Mouse (Mus musculus): ENCODE measurements around the gene Ercc6l. TPM values are rescaled to one million over a fixed set of nuclear protein-coding genes. Genes with fewer than 3 reads are reported as not detected.

Gene Ercc6l
- 10.0 and 10.1 TPM in 2 replicates for polyA plus RNA-seq (2015; fragmentation: Nextera tagmentation; extraction: Ambion mirVana)

- Histone ChIP-seq H3K9me3 (no peaks in the 10 kb centered on the region), H3K27ac (peak within 1 kb of the TSS; percentile 83), H3K4me2 (peak within 1 kb of the TSS; percentile 44), H3K4me1 (no peaks in the 10 kb centered on the region), H3K9ac (peak within 1 kb of the TSS; percentile 37; the same call in 1 of the 2 replicates), H3K27me3 (no peaks in the 10 kb centered on the region), H3K36me3 (no peaks in the 10 kb centered on the region), H3K4me3 (peak within 1 kb of the TSS; percentile 52)
- ATAC-seq (ENCODE audit: insufficient number of reproducible peaks, low FRiP score, low TSS enrichment, low read depth) = peak; percentile 94
- 14% methylated on average over 42 of the region's 42 CpGs for WGBS
Observed at GRCm38 (mm10) chrX:102156618-102157422, at the start of gene Ercc6l. Gene Ercc6l (minus strand): TSS chrX:102157091.

GRCm38 (mm10) chrX:102190840-102191239 lies 33.9 kb upstream of the Ercc6l start:
- Histone ChIP-seq H3K9ac (no peak overlapping the region), H3K27me3 (no peaks in the 10 kb centered on the region), H3K27ac (no peak overlapping the region), H3K4me1 (no peaks in the 10 kb centered on the region), H3K4me3 (no peak overlapping the region), H3K9me3 (no peaks in the 10 kb centered on the region), H3K4me2 (no peak overlapping the region), H3K36me3 (peaks cover 3% of the 10 kb centered on the region; the same call in 1 of the 2 replicates)
- 73% methylated on average over 1 of the region's 1 CpGs for WGBS
- ATAC-seq (ENCODE audit: insufficient number of reproducible peaks, low FRiP score, low TSS enrichment, low read depth) = no peak

DNA sequence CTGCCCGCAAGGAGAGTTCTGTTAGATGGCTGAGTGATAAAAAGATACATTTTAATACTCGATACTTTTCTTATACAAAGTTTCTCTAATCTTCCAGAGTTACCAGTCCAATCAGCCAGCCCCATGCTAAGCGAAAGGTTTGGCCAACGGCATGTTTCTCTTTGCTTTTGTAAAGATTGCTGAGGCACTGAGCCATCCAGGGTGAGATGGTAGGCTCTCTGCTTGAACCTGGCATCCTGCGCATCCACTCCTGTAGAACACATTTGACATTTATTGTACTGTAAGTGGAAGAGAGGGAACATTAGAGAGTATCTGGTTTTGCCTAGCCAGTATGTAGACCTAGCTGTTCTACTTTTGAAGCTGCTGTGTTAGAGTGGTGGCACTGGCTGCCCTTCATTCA lies 32.7 kb upstream of the Ercc6l start:
- Histone ChIP-seq H3K27ac (no peak overlapping the region), H3K9ac (no peak overlapping the region), H3K27me3 (no peaks in the 10 kb centered on the region), H3K36me3 (peaks cover 11% of the 10 kb centered on the region), H3K4me3 (peak overlapping the region; percentile 49; the same call in 1 of the 2 replicates), H3K4me2 (no peak overlapping the region), H3K9me3 (no peaks in the 10 kb centered on the region), H3K4me1 (no peaks in the 10 kb centered on the region)
- whole genome bisulfite sequencing = 51% methylated on average over 5 of the region's 5 CpGs
- no peak for ATAC-seq (ENCODE audit: insufficient number of reproducible peaks, low FRiP score, low TSS enrichment, low read depth)

GRCm38 (mm10) chrX:102188712-102189497 lies 32.0 kb upstream of the Ercc6l start, which contains the start of gene Rps4x:
Gene Rps4x (minus strand): TSS chrX:102189394.
- Histone ChIP-seq H3K4me2 (peak within 1 kb of the TSS; percentile 45), H3K9ac (peak within 1 kb of the TSS; percentile 55), H3K4me1 (no peaks in the 10 kb centered on the region), H3K9me3 (no peaks in the 10 kb centered on the region), H3K36me3 (peaks cover 17% of the 10 kb centered on the region), H3K27ac (peak within 1 kb of the TSS; percentile 87), H3K4me3 (peak within 1 kb of the TSS; percentile 49), H3K27me3 (0 out of 2 replicates have a peak, but pooled peaks cover under 1% of the 10 kb centered on the region)
- 24% methylated on average over 37 of the region's 37 CpGs for WGBS
- peak; percentile 88 for ATAC-seq (ENCODE audit: insufficient number of reproducible peaks, low FRiP score, low TSS enrichment, low read depth)

- Histone ChIP-seq H3K4me1 (no peaks in the 10 kb centered on the region), H3K9me3 (no peaks in the 10 kb centered on the region)
Observed at GRCm38 (mm10) chrX:102187023-102187699, 30.3 kb upstream of the Ercc6l start.

DNA sequence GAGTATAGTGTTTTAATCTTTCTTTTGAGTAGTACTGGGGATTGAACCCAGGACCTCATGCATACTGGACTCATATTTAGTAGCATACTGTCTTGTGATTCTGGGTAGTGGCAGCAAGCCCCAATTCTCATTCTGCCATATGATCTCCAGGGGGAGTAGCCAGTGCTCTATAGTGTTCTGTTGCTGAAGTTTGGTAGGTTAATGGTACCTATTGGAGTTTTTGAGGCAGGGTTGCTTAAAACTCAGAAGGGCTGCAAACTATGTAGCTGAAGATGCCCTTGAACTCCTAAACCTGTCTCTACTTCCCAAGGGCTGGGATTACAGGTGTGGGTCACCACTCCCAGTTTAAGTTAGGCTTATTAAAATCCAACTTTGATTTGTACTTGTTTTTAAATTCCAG lies 25.7 kb upstream of the Ercc6l start:
- Histone ChIP-seq H3K4me1 (no peaks in the 10 kb centered on the region), H3K4me3 (no peak overlapping the region), H3K4me2 (no peak overlapping the region), H3K9me3 (no peaks in the 10 kb centered on the region), H3K27ac (no peak overlapping the region), H3K36me3 (peaks cover 24% of the 10 kb centered on the region), H3K9ac (no peak overlapping the region), H3K27me3 (peaks cover 14% of the 10 kb centered on the region)
- no peak for ATAC-seq (ENCODE audit: insufficient number of reproducible peaks, low FRiP score, low TSS enrichment, low read depth)

More at GRCm38 (mm10) chrX:102187023-102187699, 30.3 kb upstream of the Ercc6l start:
- H3K4me3 ChIP-seq = peak overlapping the region; percentile 49
- H3K36me3 ChIP-seq = peaks cover 24% of the 10 kb centered on the region
- 42% methylated on average over 11 of the region's 11 CpGs for WGBS
- H3K4me2 ChIP-seq = peak overlapping the region; percentile 45
- ATAC-seq (ENCODE audit: insufficient number of reproducible peaks, low FRiP score, low TSS enrichment, low read depth) = no peak
- no peak overlapping the region for H3K9ac ChIP-seq
- H3K27ac ChIP-seq = no peak overlapping the region
- 0 out of 2 replicates have a peak, but pooled peaks cover 2% of the 10 kb centered on the region for H3K27me3 ChIP-seq

- H3K9me3 ChIP-seq = no peaks in the 10 kb centered on the region
- no peaks in the 10 kb centered on the region for H3K4me1 ChIP-seq
- no peak for ATAC-seq (ENCODE audit: insufficient number of reproducible peaks, low FRiP score, low TSS enrichment, low read depth)
- no peaks in the 10 kb centered on the region for H3K36me3 ChIP-seq
- H3K4me3 ChIP-seq = no peak overlapping the region
- no peak overlapping the region for H3K4me2 ChIP-seq
- 90% methylated on average over 5 of the region's 5 CpGs for WGBS
- no peak overlapping the region for H3K9ac ChIP-seq
- peaks cover 12% of the 10 kb centered on the region for H3K27me3 ChIP-seq
- H3K27ac ChIP-seq = no peak overlapping the region
Observed at GRCm38 (mm10) chrX:102175538-102176287, 18.8 kb upstream of the Ercc6l start.

DNA sequence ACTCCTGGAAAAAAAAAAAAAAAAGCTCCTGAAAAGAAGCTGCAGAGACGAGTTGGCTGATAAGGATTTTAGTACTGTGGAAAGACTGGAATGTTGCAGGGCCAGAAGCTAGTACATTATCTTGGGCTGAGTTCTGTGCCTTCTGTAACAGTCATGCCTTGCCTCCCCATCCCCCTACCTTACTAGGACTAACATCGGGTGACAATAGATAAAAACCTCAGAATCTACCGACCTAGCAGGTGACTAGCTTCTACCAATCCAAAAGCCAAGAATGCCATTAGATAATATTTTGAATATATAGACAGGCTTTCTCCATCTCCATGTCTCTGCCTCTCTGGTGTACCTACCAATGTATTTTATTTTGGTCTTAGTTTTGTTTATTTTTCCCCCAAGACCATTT lies 14.0 kb upstream of the Ercc6l start:
- ATAC-seq (ENCODE audit: insufficient number of reproducible peaks, low FRiP score, low TSS enrichment, low read depth) = no peak
- Histone ChIP-seq H3K9me3 (no peaks in the 10 kb centered on the region), H3K4me2 (no peak overlapping the region), H3K27me3 (peaks cover 9% of the 10 kb centered on the region; the same call in 1 of the 2 replicates), H3K4me1 (no peaks in the 10 kb centered on the region), H3K36me3 (no peaks in the 10 kb centered on the region), H3K4me3 (no peak overlapping the region), H3K9ac (no peak overlapping the region), H3K27ac (no peak overlapping the region)
- WGBS = 66% methylated on average over 3 of the region's 3 CpGs

- peaks cover 9% of the 10 kb centered on the region; the same call in 1 of the 2 replicates for H3K27me3 ChIP-seq
- no peaks in the 10 kb centered on the region for H3K4me1 ChIP-seq
- no peak for ATAC-seq (ENCODE audit: insufficient number of reproducible peaks, low FRiP score, low TSS enrichment, low read depth)
- H3K36me3 ChIP-seq = no peaks in the 10 kb centered on the region
- no peak overlapping the region for H3K4me2 ChIP-seq
- 51% methylated on average over 3 of the region's 3 CpGs for WGBS
- H3K9ac ChIP-seq = no peak overlapping the region
- no peaks in the 10 kb centered on the region for H3K9me3 ChIP-seq
- H3K4me3 ChIP-seq = no peak overlapping the region
- H3K27ac ChIP-seq = no peak overlapping the region
Observed at GRCm38 (mm10) chrX:102170135-102170534, 13.2 kb upstream of the Ercc6l start.

DNA sequence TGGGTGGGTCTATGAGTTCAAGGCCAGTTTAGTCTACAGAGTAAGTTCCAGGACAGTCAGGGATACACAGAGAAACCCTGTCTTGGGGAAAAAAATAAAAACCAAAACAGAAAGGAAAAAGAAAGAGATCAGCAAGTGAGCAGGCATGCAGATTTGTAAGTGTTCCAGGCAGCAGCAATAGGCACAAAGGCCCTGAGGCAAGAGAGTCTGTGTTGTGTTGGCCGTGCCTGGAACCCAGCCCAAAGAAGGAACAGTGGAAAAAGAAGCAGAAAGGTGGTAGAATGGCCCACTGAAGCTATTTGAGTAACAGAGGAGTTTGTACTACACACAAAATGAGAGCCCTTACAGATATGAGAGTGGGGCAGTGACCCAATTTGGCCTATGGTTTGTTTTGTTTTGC lies 12.8 kb upstream of the Ercc6l start:
- no peaks in the 10 kb centered on the region for H3K36me3 ChIP-seq
- H3K4me3 ChIP-seq = no peak overlapping the region
- ATAC-seq (ENCODE audit: insufficient number of reproducible peaks, low FRiP score, low TSS enrichment, low read depth) = no peak
- H3K27ac ChIP-seq = no peak overlapping the region
- H3K4me2 ChIP-seq = no peak overlapping the region
- no peak overlapping the region for H3K9ac ChIP-seq
- 42% methylated on average over 1 of the region's 1 CpGs for WGBS
- H3K9me3 ChIP-seq = no peaks in the 10 kb centered on the region
- H3K27me3 ChIP-seq = peaks cover 9% of the 10 kb centered on the region; the same call in 1 of the 2 replicates
- no peaks in the 10 kb centered on the region for H3K4me1 ChIP-seq

- Histone ChIP-seq H3K9ac (no peak overlapping the region), H3K36me3 (no peaks in the 10 kb centered on the region), H3K4me1 (no peaks in the 10 kb centered on the region), H3K4me2 (no peak overlapping the region), H3K27ac (no peak overlapping the region), H3K27me3 (peaks cover 9% of the 10 kb centered on the region; the same call in 1 of the 2 replicates), H3K9me3 (no peaks in the 10 kb centered on the region), H3K4me3 (no peak overlapping the region)
- WGBS = 40% methylated on average over 6 of the region's 6 CpGs
- ATAC-seq (ENCODE audit: insufficient number of reproducible peaks, low FRiP score, low TSS enrichment, low read depth) = no peak
Observed at GRCm38 (mm10) chrX:102166986-102167385, 10.1 kb upstream of the Ercc6l start.

All from limb, embryonic 15.5 days (tissue).